Mouse (Mus musculus) neural tube, embryonic 13.5 days (tissue): ENCODE results near the gene Tnxb. TPM values are rescaled to one million over a fixed set of nuclear protein-coding genes. Genes with fewer than 3 reads are reported as not detected.

Source experiments
- ATAC-seq: fragments of 200-750 bp; cut with Nextera tagmentation; 2 replicates; pipeline ENCODE4 v1.8.0; 2017; ENCODE audit warnings: low read depth, mild to moderate bottlenecking, moderate TSS enrichment, moderate library complexity
- H3K27ac ChIP-seq: fragments of 300-500 bp; sonication (generic); replicated peaks from 2 replicates; pipeline ENCODE4 v1.5.1; 2015; ENCODE audit warnings: moderate library complexity, mild to moderate bottlenecking, inconsistent platforms
- H3K27me3 ChIP-seq: fragments of 300-500 bp; sonication (generic); 2 replicates; pipeline ENCODE4 v1.6.1; 2015; ENCODE audit warnings: mild to moderate bottlenecking, inconsistent platforms
- H3K36me3 ChIP-seq: fragments of 300-500 bp; sonication (generic); 2 replicates; pipeline ENCODE4 v1.6.1; 2015; ENCODE audit warnings: mild to moderate bottlenecking, inconsistent platforms
- H3K4me1 ChIP-seq: fragments of 300-500 bp; sonication (generic); replicated peaks from 2 replicates; pipeline ENCODE4 v1.6.1; 2015; ENCODE audit warnings: inconsistent platforms
- H3K4me2 ChIP-seq: fragments of 300-500 bp; sonication (generic); 2 replicates; pipeline ENCODE4 v1.6.1; 2015; ENCODE audit warnings: inconsistent platforms, mild to moderate bottlenecking, moderate library complexity
- H3K4me3 ChIP-seq: fragments of 300-500 bp; sonication (generic); 2 replicates; pipeline ENCODE4 v1.5.1; 2015; ENCODE audit warnings: mild to moderate bottlenecking, inconsistent platforms
- H3K9ac ChIP-seq: fragments of 300-500 bp; sonication (generic); 2 replicates; pipeline ENCODE4 v1.6.1; 2015; ENCODE audit warnings: moderate library complexity, mild to moderate bottlenecking, inconsistent platforms
- H3K9me3 ChIP-seq: fragments of 300-500 bp; sonication (generic); 2 replicates; pipeline ENCODE4 v1.6.1; 2016; ENCODE audit warnings: inconsistent platforms
- WGBS: fragments of 180-500 bp; shearing (Covaris S2); methylation state at CpG from one replicate; pipeline ENCODE4 v1.1.7; 2015; 5-methylcytosine and 5-hydroxymethylcytosine counted together
- polyA plus RNA-seq: library from polyadenylated mRNA; unstranded; fragments of >200 nt; fragmentation: Nextera tagmentation; extraction: Ambion mirVana; gene quantifications from 2 replicates; pipeline ENCODE4 v1.2.1, GENCODE M21; 2015

Tnxb gene
- 0.11 and 0.14 TPM in 2 replicates for polyA plus RNA-seq

DNA sequence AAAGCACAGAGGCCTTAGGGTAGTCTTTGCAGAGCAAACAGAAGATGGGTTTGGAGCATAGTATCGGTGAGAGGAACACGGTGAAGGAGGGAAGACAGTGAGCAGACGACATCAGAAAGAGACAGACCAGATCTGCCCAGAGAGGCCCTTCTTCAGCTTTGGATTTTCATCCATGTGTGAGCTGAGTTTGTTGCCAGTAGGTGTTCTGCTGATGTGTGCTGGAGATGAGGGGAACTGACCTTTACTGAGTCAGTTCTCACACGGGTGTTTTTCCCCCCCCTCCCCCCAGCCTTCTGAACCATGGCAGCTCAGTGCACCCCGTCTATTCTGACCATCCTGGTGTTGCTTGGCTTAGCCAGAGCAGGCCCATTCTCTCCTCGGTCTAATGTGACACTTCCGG, at the start of gene Tnxb:
Gene Tnxb (plus strand): TSS at position 301 of the 400 bp plus-strand sequence.
- Histone ChIP-seq H3K27ac (no peak within 1 kb of the TSS), H3K4me3 (peak within 1 kb of the TSS; percentile 34), H3K9ac (peak within 1 kb of the TSS; percentile 22), H3K4me1 (peaks cover 17% of the 10 kb centered on the region), H3K36me3 (no peaks in the 10 kb centered on the region), H3K4me2 (peak within 1 kb of the TSS; percentile 55), H3K9me3 (no peaks in the 10 kb centered on the region), H3K27me3 (peaks cover 68% of the 10 kb centered on the region)
- no peak for ATAC-seq
- 64% methylated on average over 7 of the region's 7 CpGs for WGBS

DNA sequence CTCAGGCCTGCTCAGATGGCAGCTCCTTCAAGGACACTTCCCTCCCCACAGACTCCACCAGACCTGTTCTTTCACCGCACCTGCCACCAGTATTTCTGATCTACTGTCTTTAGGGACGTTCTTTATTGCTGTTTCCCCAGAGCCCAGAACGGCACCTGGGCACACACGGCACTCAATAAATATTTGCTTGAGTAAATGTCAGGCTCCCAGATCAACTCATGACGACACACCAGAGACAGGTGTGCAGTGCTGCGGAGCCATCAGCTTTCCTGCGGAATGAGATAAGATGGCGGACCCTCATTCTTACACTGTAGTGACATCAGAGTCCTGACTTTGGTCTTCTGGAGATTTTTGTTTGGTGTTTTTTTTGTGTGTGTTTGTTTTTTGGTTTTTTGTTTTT, 49.3 kb upstream of the Tnxb start:
- Histone ChIP-seq H3K36me3 (peaks cover 62% of the 10 kb centered on the region), H3K27me3 (no peaks in the 10 kb centered on the region), H3K9ac (no peak overlapping the region), H3K4me1 (peaks cover 4% of the 10 kb centered on the region), H3K4me2 (no peak overlapping the region), H3K27ac (no peak overlapping the region), H3K9me3 (no peaks in the 10 kb centered on the region), H3K4me3 (no peak overlapping the region)
- no peak for ATAC-seq
- 85% methylated on average over 8 of the region's 8 CpGs for WGBS

DNA sequence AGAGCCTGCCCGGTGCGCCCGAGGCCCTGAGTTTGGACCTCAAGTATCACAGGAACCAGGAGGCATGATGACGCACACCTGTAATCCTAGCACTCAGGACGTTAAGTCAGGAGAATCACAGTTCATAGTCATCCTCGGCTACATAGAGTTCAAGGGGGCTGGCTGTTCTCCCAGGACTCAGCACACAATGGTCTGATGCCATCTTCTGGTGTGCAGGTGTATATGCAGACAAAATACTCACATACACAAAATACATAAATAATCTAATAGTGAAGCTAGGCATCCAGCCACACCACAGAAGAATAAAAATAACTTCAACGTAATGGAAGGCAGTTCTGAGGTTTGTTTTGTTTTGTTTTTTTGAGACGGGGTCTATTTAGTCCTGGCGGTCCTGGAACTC, 47.2 kb upstream of the Tnxb start:
- Histone ChIP-seq H3K4me3 (no peak overlapping the region), H3K4me1 (peaks cover 18% of the 10 kb centered on the region)

DNA sequence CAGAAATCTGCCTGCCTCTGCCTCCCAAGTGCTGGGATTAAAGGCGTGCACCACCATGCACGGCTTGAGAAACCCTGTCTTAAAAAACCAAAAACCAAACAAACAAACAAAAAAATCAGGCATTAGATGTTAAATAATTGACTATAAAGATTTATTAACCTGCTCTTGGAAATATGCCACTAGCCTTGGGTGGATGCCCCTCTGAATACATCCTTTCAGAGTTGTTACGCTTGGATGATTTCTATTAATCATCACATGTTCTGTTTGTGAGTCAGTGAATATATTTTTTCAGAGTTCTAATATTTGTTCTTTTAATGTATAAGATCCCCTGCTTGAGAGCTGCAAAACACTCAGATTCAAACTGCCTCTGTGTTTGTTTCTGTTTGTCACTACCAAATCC, 45.4 kb upstream of the Tnxb start:
- Histone ChIP-seq H3K4me2 (no peak overlapping the region), H3K36me3 (peaks cover 40% of the 10 kb centered on the region), H3K4me3 (no peak overlapping the region), H3K27me3 (peaks cover 5% of the 10 kb centered on the region), H3K27ac (no peak overlapping the region), H3K9me3 (no peaks in the 10 kb centered on the region), H3K9ac (no peak overlapping the region), H3K4me1 (peaks cover 36% of the 10 kb centered on the region)
- no peak for ATAC-seq
- 95% methylated on average over 3 of the region's 3 CpGs for whole genome bisulfite sequencing

More for the DNA sequence above, 47.2 kb upstream of the Tnxb start:
- no peak overlapping the region for H3K4me2 ChIP-seq
- WGBS: 88% methylated on average over 9 of the region's 9 CpGs
- no peak for ATAC-seq
- no peak overlapping the region for H3K9ac ChIP-seq
- no peak overlapping the region for H3K27ac ChIP-seq
- H3K36me3 ChIP-seq: peaks cover 47% of the 10 kb centered on the region
- H3K27me3 ChIP-seq: no peaks in the 10 kb centered on the region
- H3K9me3 ChIP-seq: no peaks in the 10 kb centered on the region

DNA sequence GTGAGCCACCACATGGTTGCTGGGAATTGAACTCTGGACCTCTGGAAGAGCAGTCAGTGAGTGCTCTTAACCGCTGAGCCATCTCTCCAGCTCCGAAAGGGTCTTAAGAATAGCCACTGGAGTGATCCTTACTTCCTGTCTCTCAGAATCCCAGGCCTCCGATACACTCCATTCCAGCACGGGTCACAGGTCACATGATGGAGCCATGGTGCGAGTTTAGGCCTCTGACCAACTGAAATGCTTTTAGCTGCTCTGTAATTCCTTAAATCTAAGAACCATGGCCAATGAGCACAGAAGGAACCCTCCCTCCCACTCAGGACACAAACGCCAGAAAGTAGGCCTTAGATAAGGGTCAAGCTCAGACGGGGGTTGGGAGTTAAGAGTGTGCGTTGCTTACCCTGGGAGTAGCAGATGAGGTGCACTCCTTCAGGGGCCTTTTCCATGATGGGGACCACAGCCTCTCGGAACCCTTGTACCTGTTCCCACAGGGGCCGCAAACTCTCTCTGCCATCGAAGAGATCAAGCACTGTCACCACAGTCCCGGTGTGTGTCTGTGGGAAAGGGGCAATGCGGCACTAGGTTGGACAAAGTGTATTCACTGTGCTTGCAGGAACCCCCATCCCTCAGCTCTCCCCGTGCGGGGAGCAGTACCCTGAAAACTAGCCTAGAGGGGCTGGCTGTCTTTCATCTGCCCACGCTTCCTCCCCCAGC, 44.1 kb upstream of the Tnxb start:
- WGBS: 53% methylated on average over 16 of the region's 16 CpGs
- Histone ChIP-seq H3K4me1 (peaks cover 48% of the 10 kb centered on the region), H3K27ac (peak overlapping the region; percentile 94), H3K4me3 (peak overlapping the region; percentile 74), H3K9me3 (no peaks in the 10 kb centered on the region), H3K36me3 (peaks cover 30% of the 10 kb centered on the region), H3K4me2 (peak overlapping the region; percentile 75), H3K9ac (peak overlapping the region; percentile 80), H3K27me3 (peaks cover 17% of the 10 kb centered on the region)
- no peak for ATAC-seq

GRCm38 (mm10) chr17:34626773-34627092, 43.6 kb upstream of the Tnxb start:
- Histone ChIP-seq H3K9me3 (no peaks in the 10 kb centered on the region), H3K9ac (peak overlapping the region; percentile 80), H3K4me1 (peaks cover 54% of the 10 kb centered on the region), H3K4me2 (peak overlapping the region; percentile 75), H3K4me3 (peak overlapping the region; percentile 74), H3K27me3 (peaks cover 23% of the 10 kb centered on the region), H3K36me3 (peaks cover 25% of the 10 kb centered on the region), H3K27ac (peak overlapping the region; percentile 94)
- WGBS: 0% methylated on average over 18 of the region's 18 CpGs
- peak; percentile 59 for ATAC-seq

DNA sequence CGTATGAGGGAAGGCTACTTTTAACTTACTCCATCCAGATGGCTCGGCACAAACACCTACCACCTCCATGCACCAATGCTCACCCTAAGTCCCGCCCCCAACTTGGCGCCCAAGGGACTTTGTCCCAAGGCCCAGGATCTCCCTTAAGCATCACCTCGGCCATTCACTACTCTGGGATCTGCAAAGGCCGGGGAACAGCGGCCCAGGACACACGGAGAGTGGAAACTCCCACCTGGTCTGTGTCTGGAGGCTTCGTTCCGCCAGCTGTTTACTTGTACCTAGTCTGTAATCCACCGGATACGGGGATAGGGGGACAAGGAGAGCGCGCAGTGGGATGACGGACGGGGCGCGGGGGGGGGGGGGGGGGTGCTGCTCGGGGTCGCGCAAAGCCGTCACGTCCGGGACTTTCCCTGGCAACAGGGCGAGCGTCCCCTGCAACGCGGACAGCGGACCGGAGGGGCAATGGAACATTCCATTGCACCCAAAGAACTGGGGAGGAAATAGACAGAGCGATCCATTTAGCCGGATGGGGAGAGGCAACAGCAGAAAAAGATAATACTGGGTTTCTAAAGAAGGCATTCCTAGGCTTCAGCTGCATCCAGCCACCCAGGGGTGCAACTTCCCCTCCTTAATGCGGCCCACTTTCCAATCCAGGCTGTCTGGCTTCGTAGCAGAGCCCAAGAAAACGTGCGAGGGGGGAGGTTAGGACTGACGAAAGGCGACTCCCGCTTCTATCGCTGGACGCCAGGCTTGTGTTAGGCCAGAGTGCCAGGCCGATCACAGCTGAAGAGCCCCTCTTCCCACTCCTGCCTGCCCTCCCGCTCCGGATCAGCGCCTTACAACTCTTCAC, 43.0 kb upstream of the Tnxb start:
- WGBS: 1% methylated on average over 43 of the region's 45 CpGs
- peak overlapping the region; percentile 80 for H3K9ac ChIP-seq
- peaks cover 20% of the 10 kb centered on the region for H3K36me3 ChIP-seq
- H3K27me3 ChIP-seq: peaks cover 28% of the 10 kb centered on the region
- ATAC-seq: peak; percentile 76
- H3K9me3 ChIP-seq: no peaks in the 10 kb centered on the region
- peak overlapping the region; percentile 75 for H3K4me2 ChIP-seq
- peaks cover 59% of the 10 kb centered on the region for H3K4me1 ChIP-seq
- H3K4me3 ChIP-seq: peak overlapping the region; percentile 74
- H3K27ac ChIP-seq: peak overlapping the region; percentile 94

DNA sequence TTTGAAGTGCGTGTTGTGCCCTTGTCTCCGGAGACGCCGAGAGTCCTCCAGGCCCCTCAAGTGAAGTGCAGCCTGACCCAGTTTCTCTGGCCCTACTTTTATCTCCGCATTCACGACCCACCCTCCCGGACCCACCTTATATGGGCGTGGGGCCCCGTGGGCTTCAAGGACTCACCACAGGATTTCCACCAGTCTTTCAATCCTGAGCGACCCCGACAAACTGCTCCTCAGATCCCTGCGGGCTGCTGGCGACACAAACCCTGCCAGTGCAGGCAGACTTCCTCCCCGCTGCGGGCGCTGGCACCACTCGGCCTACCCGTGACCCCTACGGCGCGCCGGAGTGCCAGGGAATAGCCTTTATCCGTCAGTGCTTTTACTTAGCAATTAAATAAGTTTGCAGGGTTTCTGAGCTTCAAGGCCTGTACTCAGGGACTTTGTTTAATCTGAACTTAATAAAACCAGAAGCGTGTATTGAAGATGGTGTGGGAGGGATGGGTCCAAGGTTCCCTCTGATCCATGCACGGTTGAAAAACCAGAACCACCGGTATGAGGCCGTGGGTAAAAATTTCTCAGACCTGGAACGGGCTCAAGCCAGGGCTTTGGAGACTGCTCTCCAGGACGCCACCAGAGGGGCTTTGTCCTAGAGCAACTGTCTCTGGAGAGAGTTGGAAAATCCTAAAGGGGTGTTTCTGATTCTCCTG, 42.2 kb upstream of the Tnxb start, which contains the start of gene Ppt2:
Gene Ppt2 (minus strand): TSS at position 568 of the 701 bp plus-strand sequence.
- Histone ChIP-seq H3K4me2 (peak within 1 kb of the TSS; percentile 75), H3K4me1 (peaks cover 61% of the 10 kb centered on the region), H3K36me3 (peaks cover 13% of the 10 kb centered on the region), H3K27me3 (peaks cover 36% of the 10 kb centered on the region), H3K9me3 (no peaks in the 10 kb centered on the region), H3K27ac (peak within 1 kb of the TSS; percentile 94), H3K4me3 (peak within 1 kb of the TSS; percentile 74), H3K9ac (peak within 1 kb of the TSS; percentile 80)
- WGBS: 7% methylated on average over 29 of the region's 29 CpGs
- peak; percentile 6; the same call in 1 of the 2 replicates for ATAC-seq

DNA sequence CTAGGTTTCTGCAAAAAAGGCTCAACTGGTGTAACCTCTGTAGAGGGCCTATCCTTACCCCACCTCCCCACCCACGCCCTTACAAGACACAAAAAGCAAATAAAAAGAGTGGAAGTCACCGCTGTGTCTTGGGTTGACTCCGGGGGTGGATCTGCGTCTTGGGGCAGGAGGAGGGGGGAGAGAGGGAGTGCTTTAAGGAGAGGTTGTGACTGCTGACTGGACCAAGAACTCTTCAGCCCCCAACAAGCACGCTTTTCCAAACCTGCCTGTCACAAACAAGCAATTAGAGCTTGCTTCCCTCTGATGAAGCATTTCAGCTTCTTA, 41.7 kb upstream of the Tnxb start:
- Histone ChIP-seq H3K4me1 (peaks cover 61% of the 10 kb centered on the region), H3K9me3 (no peaks in the 10 kb centered on the region), H3K27ac (peak overlapping the region; percentile 94), H3K4me2 (peak overlapping the region; percentile 75), H3K9ac (peak overlapping the region; percentile 80), H3K4me3 (peak overlapping the region; percentile 74), H3K36me3 (peaks cover 8% of the 10 kb centered on the region; the same call in 1 of the 2 replicates), H3K27me3 (peaks cover 41% of the 10 kb centered on the region)
- no peak for ATAC-seq
- 18% methylated on average over 5 of the region's 5 CpGs for WGBS

GRCm38 (mm10) chr17:34629221-34629751, 41.0 kb upstream of the Tnxb start, which contains the start of gene Prrt1:
Prrt1 (plus strand) TSS chr17:34629533.
- H3K9me3 ChIP-seq: no peaks in the 10 kb centered on the region
- peaks cover 5% of the 10 kb centered on the region; the same call in 1 of the 2 replicates for H3K36me3 ChIP-seq
- peak within 1 kb of the TSS; percentile 75 for H3K4me2 ChIP-seq
- peak within 1 kb of the TSS; percentile 74 for H3K4me3 ChIP-seq
- H3K27me3 ChIP-seq: peaks cover 47% of the 10 kb centered on the region
- ATAC-seq: peak; percentile 19; the same call in 1 of the 2 replicates
- H3K9ac ChIP-seq: peak within 1 kb of the TSS; percentile 80
- 2% methylated on average over 16 of the region's 16 CpGs for WGBS
- H3K27ac ChIP-seq: peak within 1 kb of the TSS; percentile 94
- H3K4me1 ChIP-seq: peaks cover 61% of the 10 kb centered on the region

- Histone ChIP-seq H3K4me3 (peak overlapping the region; percentile 74), H3K27ac (0 out of 2 replicates have a peak overlapping the region, but pooled peaks have one; percentile 94), H3K4me2 (peak overlapping the region; percentile 75), H3K4me1 (peaks cover 61% of the 10 kb centered on the region), H3K9ac (peak overlapping the region; percentile 80), H3K36me3 (peaks cover 4% of the 10 kb centered on the region; the same call in 1 of the 2 replicates), H3K9me3 (no peaks in the 10 kb centered on the region), H3K27me3 (peaks cover 47% of the 10 kb centered on the region)
- no peak for ATAC-seq
- 17% methylated on average over 12 of the region's 12 CpGs for WGBS
Observed at GRCm38 (mm10) chr17:34629796-34630603, 40.3 kb upstream of the Tnxb start.
